Mouse (Mus musculus) right cerebral cortex, adult 18-20 months (tissue): Measurements from ENCODE around the gene Cabin1.
A peak's percentile ranks its signal among the peaks of the same experiment; 100 is the strongest.

Source experiments
- DNase-seq: peaks from one replicate; pipeline ENCODE4 v3.0.0; 2022; ENCODE audit warnings: mixed read lengths

Gene Cabin1

GRCm38 (mm10) chr10:75766856-75767255, 2.7 kb upstream of the Cabin1 start:
- no peak for DNase-seq

DNA sequence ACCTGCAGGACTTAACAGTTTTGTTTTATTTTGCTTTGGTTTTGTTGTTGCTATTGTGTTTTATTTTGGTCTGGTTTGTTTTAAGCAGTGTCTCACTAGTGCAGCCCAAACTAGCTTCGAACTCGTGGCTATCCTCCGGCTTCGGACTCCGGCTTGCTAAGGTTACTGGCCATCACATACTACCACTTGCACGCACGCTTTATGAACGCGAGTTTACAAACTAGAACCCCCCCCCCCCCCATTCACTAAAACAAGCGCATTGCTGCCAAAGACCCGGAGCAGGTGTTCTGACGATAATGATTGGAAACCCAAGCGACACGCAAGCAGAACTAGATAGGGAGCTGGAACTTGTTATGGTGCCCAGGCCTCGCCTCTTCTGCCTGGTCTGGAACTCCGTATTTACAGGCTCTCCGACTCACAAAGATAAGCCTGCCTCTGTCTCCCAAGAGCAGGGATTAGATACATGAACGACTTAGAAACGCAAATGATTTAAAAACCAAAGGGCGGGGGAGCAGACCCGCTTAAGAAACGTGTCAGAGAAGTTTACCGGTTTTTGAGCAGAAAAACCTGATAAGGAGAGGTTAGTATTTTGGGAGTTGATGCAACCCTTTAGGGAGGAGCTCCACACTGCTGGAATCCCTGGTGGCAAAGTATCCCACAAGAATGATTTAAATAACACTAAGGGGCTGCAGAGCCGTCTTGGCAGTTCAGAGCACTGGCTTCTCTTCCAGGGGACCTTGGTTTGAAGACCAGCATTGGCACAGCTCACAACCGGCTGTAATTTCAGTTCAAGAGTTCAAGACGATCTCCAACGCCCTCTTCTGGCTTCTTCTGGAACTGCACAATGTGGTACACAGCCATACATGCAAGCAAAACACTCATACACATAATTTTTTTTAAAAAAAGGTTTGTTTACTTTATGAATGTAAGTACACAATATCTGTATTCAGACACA, 655 bp upstream of the Cabin1 start:
- no peak for DNase-seq

- DNase-seq, result no peak
Observed at GRCm38 (mm10) chr10:75762413-75762812, 1.7 kb downstream of the Cabin1 start.

DNA sequence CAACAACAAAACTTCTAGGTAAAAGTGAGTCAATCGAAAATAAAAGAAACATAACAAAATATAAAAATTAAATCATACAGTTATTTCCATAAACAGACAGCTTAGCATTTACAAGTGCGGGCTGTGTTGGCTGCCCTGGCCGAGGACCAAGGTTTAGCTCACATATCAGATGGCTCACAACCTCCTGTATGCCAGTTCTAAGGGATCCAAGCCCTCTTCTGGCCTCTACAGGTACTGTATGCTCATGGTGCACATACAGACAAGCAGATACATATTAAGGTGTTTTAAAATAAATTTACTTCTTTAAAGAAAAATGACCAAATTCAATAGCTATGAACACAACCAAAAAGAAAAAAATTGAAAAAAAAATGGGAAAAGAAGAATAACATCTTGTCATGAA, 3.8 kb downstream of the Cabin1 start:
- no peak for DNase-seq

- DNase-seq, result no peak
Observed at GRCm38 (mm10) chr10:75756719-75757118, 7.4 kb downstream of the Cabin1 start.

DNA sequence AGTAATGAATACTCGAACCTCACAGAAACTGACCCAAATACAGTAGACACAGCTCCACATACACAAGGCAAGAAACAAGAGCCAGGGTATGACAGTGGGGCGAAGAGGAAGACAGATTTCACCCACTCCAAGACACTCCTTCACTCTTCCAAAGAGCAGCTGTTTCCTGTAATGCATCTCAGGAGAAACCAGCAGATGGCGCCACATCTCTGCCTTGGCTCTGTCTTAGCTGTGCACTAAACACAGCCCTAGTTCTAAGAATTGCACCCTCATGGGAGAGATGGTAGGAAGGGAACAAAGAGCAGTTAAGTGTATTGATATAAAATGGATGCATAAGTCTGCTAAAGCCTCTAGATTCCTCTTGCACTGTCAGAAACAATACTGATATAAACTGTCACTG, 20.1 kb downstream of the Cabin1 start:
- DNase-seq, result peak; percentile 87

DNA sequence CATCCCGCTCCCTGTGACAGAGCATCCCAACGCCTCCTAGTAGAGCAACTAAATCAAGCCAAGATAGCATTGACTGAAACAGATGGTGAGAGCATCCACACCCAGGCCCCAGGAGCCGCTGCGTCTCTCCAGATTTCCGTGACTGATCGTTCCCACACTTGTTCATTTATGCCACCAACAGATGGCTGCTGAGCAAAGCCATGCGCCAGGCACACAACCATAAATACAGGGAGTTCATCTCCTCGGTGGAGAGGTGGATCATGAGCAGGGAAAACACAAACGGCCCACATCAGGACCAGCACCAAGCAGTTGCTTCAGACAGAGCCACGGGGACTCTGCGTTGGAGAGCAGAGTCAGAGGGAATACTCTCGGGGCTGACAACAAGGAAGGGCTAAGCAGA, 20.8 kb downstream of the Cabin1 start:
- DNase-seq, result peak; percentile 86

- DNase-seq, result no peak
Observed at GRCm38 (mm10) chr10:75740866-75741265, 23.3 kb downstream of the Cabin1 start.

GRCm38 (mm10) chr10:75725449-75725848, 38.7 kb downstream of the Cabin1 start:
- DNase-seq, result no peak

GRCm38 (mm10) chr10:75720215-75720614, 43.9 kb downstream of the Cabin1 start:
- DNase-seq, result peak; percentile 38

DNA sequence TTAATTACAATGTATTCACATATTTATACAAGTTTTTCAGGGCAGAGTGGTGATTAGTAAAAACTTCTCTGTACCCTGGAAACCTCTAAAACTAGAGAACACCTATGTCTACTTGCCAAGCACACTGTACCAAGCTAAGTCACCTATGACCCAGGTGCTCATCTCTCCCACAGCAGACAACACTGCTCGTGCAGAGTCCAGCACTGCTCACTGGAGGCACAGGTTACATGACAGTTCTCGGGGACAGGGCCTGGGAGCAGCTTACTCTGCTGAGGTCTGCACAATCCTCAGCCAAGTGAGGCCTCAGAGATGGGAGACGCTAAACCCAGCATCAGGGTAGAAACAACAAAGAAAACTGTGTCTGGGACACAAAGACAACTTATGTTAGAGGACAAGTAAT, 49.3 kb downstream of the Cabin1 start:
- DNase-seq, result no peak

- DNase-seq, result no peak
Observed at GRCm38 (mm10) chr10:75713026-75713425, 51.1 kb downstream of the Cabin1 start.

DNA sequence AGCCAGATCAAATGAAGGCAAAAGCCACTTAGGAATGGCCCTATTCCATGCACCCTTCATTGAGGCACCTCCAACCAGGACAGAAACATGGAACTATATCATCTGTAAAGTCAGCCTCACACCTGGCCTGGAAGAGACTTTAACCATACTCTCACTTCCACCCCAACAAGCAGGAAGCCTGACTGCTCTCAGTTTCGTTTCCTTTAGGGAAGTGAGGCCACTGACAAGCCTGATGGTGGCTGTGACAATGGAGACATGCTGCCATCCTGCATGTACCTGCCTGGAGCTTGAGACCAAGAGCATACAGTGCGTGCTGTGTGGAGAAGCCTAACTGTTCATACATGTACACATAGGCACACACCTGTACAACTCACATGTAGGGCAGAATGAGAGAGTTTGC, 53.9 kb downstream of the Cabin1 start:
- DNase-seq, result no peak

DNA sequence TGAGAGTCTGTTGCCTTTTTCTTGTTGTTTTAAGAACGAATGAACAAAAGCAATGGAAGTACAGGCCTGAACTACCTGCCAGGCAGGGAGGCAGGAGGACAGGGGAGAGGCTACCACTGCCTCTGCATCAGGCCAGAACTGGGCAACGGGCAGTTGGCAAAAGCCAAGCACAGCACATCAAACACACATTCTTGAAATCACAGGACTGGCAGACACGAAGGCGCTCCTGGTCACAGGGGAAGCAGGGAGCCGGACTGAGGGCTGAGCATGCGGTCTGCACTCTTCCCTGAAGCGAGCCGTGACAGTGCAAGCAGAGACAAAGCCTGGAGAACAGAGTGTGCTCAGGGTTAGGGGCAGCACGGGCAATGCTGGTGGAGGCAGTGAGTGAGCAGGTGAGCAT, 54.9 kb downstream of the Cabin1 start:
- no peak for DNase-seq

DNA sequence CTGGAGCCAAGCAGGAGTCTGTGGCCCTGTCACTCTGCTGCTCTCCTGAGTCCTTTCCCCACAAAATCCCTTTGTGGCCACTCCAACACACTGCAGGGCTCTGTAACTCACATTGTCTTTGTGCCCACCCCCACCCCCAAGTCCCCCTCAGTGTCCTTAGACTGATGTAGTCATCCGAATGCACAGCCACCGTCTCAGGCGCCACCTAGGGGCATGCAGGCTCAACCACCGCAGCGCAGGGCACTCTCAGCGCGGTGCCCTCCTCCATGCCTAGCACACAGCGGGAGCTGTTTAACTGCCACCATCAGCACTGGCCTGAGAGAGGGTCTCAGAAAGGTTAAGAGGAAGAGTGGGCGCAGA, 55.5 kb downstream of the Cabin1 start:
- DNase-seq, result no peak

- DNase-seq, result no peak
Observed at GRCm38 (mm10) chr10:75707901-75708632, 56.1 kb downstream of the Cabin1 start.

DNA sequence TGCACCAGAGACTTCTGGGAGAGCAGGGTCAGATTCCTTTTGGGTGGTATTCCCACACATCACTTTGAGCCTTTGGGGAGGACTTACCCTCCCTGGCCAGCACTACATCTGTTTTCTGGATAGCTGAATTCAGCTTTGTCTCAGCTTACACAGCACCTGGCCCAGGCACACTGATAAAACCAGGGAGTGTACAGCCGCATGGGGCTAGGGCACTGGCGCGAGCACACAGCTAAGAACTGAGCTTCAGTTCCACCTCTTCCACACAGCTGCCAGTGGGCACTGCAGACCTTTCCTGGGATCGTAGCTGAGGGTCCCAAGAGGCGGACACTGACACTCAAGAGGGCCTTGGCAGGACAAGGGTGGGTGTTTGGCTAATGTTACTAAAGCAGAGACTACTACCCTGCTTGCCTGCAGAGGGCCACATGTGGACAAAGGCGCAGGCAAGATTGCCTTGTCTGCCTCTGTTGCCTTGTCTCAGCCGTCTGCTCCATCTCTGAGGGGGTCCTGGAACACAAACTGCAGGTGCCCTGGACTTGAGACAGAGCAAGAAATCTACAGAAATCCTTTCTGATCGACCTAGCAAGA, 57.4 kb downstream of the Cabin1 start:
- no peak for DNase-seq

DNA sequence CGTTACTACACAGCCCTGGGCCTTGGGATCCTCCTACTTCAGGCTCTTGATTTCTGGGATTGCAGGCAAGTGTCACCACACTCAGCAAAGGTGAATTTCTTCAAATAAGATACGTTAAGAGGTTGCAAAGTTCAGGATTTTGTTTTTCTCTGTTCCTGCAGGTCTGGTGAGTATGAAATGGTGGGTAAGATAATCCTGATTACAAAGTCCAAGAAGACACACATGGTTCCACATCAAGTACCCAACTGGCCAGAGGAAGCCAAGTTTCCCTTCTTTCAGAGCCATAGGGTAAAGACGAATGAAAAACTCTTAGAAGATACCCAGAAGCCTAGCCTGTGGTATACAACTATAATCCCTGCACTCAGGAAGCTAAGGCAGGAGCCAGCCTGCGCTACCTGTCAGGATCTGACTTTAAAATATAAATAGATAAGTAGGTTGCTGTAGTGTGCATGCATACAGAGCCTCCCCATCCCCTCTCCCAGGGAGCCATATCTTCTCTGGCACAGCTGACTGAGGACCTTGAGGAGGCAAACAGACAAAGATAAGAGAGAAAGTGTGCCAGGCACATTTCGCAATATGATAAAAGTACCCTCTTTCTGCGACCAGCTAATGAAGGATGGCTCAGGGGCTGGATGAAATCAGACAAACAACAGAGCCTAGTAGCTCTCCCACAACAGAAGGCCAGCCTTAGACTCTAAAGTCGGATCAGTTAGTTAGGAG, 58.3 kb downstream of the Cabin1 start:
- DNase-seq, result no peak

DNA sequence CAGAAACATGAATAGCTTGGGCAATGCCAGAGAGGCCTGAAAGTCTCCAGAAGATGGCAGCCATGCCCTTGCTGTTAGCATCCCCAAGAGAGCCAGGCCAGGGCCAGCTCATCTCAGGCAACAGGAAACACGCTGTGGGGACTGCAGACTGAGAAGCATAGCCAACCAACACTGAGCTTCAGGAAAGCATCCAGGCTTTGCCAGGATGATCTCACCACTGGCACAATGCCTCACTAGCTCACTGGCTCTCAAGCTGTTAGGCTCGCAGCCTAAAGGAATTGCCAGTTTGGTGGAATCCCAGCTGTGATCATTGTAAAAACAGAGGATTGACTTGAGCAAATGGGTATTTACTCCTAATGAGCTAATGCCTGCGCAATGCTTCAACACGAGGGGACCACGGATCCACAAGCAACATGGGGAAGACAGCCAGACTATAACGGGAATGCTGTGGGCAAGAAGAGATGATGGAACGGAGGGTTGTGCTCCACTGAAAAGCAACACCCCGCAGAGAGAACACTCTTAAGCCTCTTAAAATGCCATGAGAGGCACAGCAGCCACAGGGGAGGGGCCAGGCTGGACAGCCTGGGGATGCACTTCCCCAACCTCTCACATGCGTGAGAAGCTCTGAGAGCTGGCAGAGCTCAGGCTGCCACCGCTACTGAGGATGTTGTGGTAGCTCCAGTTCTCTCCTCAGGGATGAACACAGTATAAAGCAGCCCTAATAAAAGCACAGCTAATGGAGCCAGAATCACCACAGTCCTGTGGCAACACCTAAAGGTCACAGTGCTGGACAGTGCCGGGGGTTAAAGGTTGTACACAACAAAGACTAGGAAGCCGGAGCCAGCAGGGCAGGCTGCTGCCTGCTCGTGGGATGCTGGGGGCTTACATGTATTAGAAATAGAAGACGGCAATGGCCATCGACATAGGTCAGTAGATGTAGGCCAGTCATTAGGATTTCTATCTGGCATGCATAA, 59.6 kb downstream of the Cabin1 start:
- peak; percentile 95 for DNase-seq

DNA sequence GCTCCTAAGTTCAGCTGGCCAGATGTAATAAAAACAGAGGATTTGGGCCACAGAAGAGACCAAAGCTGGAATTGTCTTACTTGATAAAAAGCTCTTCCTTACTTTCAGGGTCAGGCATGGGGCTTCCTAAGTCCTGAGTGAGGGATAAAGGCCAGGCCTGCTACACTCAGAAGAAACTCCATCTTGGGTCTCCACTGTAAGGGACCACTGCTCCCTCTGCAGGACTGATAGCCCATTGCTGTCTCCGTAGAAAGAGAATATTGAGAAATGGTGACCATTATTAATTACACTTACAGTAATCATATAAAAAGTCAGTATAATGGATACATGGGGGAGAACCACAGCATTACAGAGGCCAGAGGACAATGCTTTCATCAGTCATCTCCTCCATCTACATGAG, 60.6 kb downstream of the Cabin1 start:
- no peak for DNase-seq

- no peak for DNase-seq
Observed at GRCm38 (mm10) chr10:75702494-75702893, 61.6 kb downstream of the Cabin1 start.

- DNase-seq, result no peak
Observed at GRCm38 (mm10) chr10:75701280-75701679, 62.9 kb downstream of the Cabin1 start.
